Mouse (Mus musculus) intestine, postnatal 0 days (tissue): ENCODE measurements at regions not wholly inside any gene's neighbourhood (a gene's known extent, or its start where the extent isn't known, plus 50 kb on each side); places are given as distances from the start of the nearest gene placed in this dataset.

Experiments used
- ATAC-seq: fragments of 200-750 bp; cut with Nextera tagmentation; 2 replicates; pipeline ENCODE4 v1.8.0; 2017; ENCODE audit warnings: mild to moderate bottlenecking, moderate TSS enrichment, moderate library complexity
- H3K27ac ChIP-seq: fragments of 300-500 bp; sonication (generic); 2 replicates; pipeline ENCODE4 v1.5.1; 2014; ENCODE audit warnings: mild to moderate bottlenecking, low read depth, low read length, moderate library complexity
- H3K27me3 ChIP-seq: fragments of 300-500 bp; sonication (generic); replicated peaks from 2 replicates; pipeline ENCODE4 v1.6.1; 2014; ENCODE audit warnings: low read length, mixed read lengths; ENCODE audit not compliant: control insufficient read depth, insufficient read depth
- H3K36me3 ChIP-seq: fragments of 300-500 bp; sonication (generic); 2 replicates; pipeline ENCODE4 v1.6.1; 2014; ENCODE audit warnings: mild to moderate bottlenecking, moderate library complexity; ENCODE audit not compliant: control insufficient read depth, insufficient read depth
- H3K4me1 ChIP-seq: fragments of 300-500 bp; sonication (generic); replicated peaks from 2 replicates; pipeline ENCODE4 v1.6.1; 2014; ENCODE audit warnings: antibody characterized with exemption, low read length, mixed read lengths; ENCODE audit not compliant: control insufficient read depth, insufficient read depth
- H3K4me2 ChIP-seq: fragments of 300-500 bp; sonication (generic); replicated peaks from 2 replicates; pipeline ENCODE4 v1.6.1; 2014; ENCODE audit warnings: low read depth, mild to moderate bottlenecking, moderate library complexity
- H3K4me3 ChIP-seq: fragments of 300-500 bp; sonication (generic); 2 replicates; pipeline ENCODE4 v1.5.1; 2014; ENCODE audit warnings: low read depth, low read length
- H3K9ac ChIP-seq: fragments of 300-500 bp; sonication (generic); 2 replicates; pipeline ENCODE4 v1.6.1; 2014; ENCODE audit warnings: mild to moderate bottlenecking, low read depth, low read length
- H3K9me3 ChIP-seq: fragments of 300-500 bp; sonication (generic); 2 replicates; pipeline ENCODE4 v1.6.1; 2016; ENCODE audit warnings: mixed run types; ENCODE audit not compliant: control insufficient read depth
- CTCF ChIP-seq: sonication (generic); IDR thresholded peaks from 2 replicates; pipeline ENCODE4 v1.5.1; 2016; ENCODE audit warnings: low read depth, mild to moderate bottlenecking, control low read depth, antibody characterized with exemption, moderate library complexity
- WGBS: fragments of 180-500 bp; shearing (Covaris S2); extraction: QIAGEN DNeasy Blood & Tissue Kit; methylation state at CpG from one replicate; pipeline ENCODE4 v1.1.7; 2014; 5-methylcytosine and 5-hydroxymethylcytosine counted together

GRCm38 (mm10) chr13:37468304-37469178 lies 123.5 kb downstream of the Ly86 start:
- Histone ChIP-seq H3K36me3 (no peaks in the 10 kb centered on the region), H3K27ac (peak overlapping the region; percentile 51), H3K9ac (no peak overlapping the region), H3K9me3 (no peaks in the 10 kb centered on the region), H3K4me2 (peak overlapping the region; percentile 22), H3K27me3 (no peaks in the 10 kb centered on the region), H3K4me3 (no peak overlapping the region), H3K4me1 (peaks cover 19% of the 10 kb centered on the region; the same call in 1 of the 2 replicates)
- no peak for ATAC-seq
- 48% methylated on average over 17 of the region's 17 CpGs for WGBS
- TF ChIP-seq CTCF, result no peak

GRCm38 (mm10) chr13:37470230-37470907 lies 125.4 kb downstream of the Ly86 start:
- Histone ChIP-seq H3K36me3 (no peaks in the 10 kb centered on the region), H3K4me1 (peaks cover 19% of the 10 kb centered on the region; the same call in 1 of the 2 replicates), H3K9me3 (no peaks in the 10 kb centered on the region), H3K27ac (peak overlapping the region; percentile 46; the same call in 1 of the 2 replicates), H3K4me3 (no peak overlapping the region), H3K4me2 (no peak overlapping the region), H3K27me3 (no peaks in the 10 kb centered on the region), H3K9ac (no peak overlapping the region)
- WGBS, result 18% methylated on average over 11 of the region's 11 CpGs
- peak; percentile 78 for ATAC-seq
- TF ChIP-seq CTCF, result no peak

GRCm38 (mm10) chr13:37473359-37473758 lies 128.4 kb downstream of the Ly86 start:
- Histone ChIP-seq H3K4me1 (peaks cover 20% of the 10 kb centered on the region; the same call in 1 of the 2 replicates), H3K4me2 (no peak overlapping the region), H3K9ac (no peak overlapping the region), H3K36me3 (no peaks in the 10 kb centered on the region), H3K27ac (no peak overlapping the region), H3K4me3 (no peak overlapping the region), H3K9me3 (no peaks in the 10 kb centered on the region), H3K27me3 (no peaks in the 10 kb centered on the region)
- whole genome bisulfite sequencing, result 52% methylated on average over 1 of the region's 1 CpGs
- TF ChIP-seq CTCF, result no peak
- no peak for ATAC-seq

GRCm38 (mm10) chr13:37475804-37476203 lies 130.8 kb downstream of the Ly86 start:
- peaks cover 8% of the 10 kb centered on the region; the same call in 1 of the 2 replicates for H3K4me1 ChIP-seq
- no peaks in the 10 kb centered on the region for H3K9me3 ChIP-seq
- H3K4me2 ChIP-seq, result no peak overlapping the region
- H3K27me3 ChIP-seq, result no peaks in the 10 kb centered on the region
- H3K4me3 ChIP-seq, result no peak overlapping the region
- H3K9ac ChIP-seq, result no peak overlapping the region
- 62% methylated on average over 3 of the region's 3 CpGs for WGBS
- no peak for ATAC-seq
- no peaks in the 10 kb centered on the region for H3K36me3 ChIP-seq
- no peak for TF ChIP-seq CTCF
- peak overlapping the region; percentile 21; the same call in 1 of the 2 replicates for H3K27ac ChIP-seq

- Histone ChIP-seq H3K27ac (peak overlapping the region; percentile 54; the same call in 1 of the 2 replicates), H3K36me3 (no peaks in the 10 kb centered on the region), H3K4me3 (no peak overlapping the region), H3K4me2 (peak overlapping the region; percentile 60), H3K9me3 (no peaks in the 10 kb centered on the region), H3K4me1 (peaks cover 8% of the 10 kb centered on the region; the same call in 1 of the 2 replicates), H3K27me3 (no peaks in the 10 kb centered on the region), H3K9ac (no peak overlapping the region)
- ATAC-seq, result no peak; the same call in 1 of the 2 replicates
- 44% methylated on average over 13 of the region's 13 CpGs for WGBS
- no peak for TF ChIP-seq CTCF
Observed at GRCm38 (mm10) chr13:37476256-37477053, 131.4 kb downstream of the Ly86 start.

GRCm38 (mm10) chr13:37477342-37477741 lies 132.3 kb downstream of the Ly86 start:
- peak overlapping the region; percentile 31; the same call in 1 of the 2 replicates for H3K4me3 ChIP-seq
- H3K9me3 ChIP-seq, result no peaks in the 10 kb centered on the region
- peak; percentile 10; the same call in 1 of the 2 replicates for ATAC-seq
- no peaks in the 10 kb centered on the region for H3K27me3 ChIP-seq
- H3K4me2 ChIP-seq, result peak overlapping the region; percentile 60
- TF ChIP-seq CTCF, result no peak
- H3K27ac ChIP-seq, result peak overlapping the region; percentile 54
- no peak overlapping the region for H3K9ac ChIP-seq
- WGBS, result 14% methylated on average over 6 of the region's 6 CpGs
- no peaks in the 10 kb centered on the region for H3K36me3 ChIP-seq
- peaks cover 8% of the 10 kb centered on the region; the same call in 1 of the 2 replicates for H3K4me1 ChIP-seq
